Mouse (Mus musculus) neural tube, embryonic 11.5 days (tissue): ENCODE data around the gene Camta1. TPM values are rescaled to one million over a fixed set of nuclear protein-coding genes. Genes with fewer than 3 reads are reported as not detected.

ENCODE experiments used
- ATAC-seq: fragments of 200-750 bp; cut with Nextera tagmentation; 2 replicates; pipeline ENCODE4 v1.8.0; 2017; ENCODE audit warnings: moderate number of reproducible peaks, mild to moderate bottlenecking, moderate TSS enrichment, moderate library complexity; ENCODE audit not compliant: insufficient read depth, low FRiP score, low TSS enrichment
- DNase-seq: peaks from one replicate; pipeline ENCODE4 v3.0.0-alpha.2; 2015; ENCODE audit warnings: low spot score
- H3K27ac ChIP-seq: fragments of 300-500 bp; sonication (generic); 2 replicates; pipeline ENCODE4 v1.5.1; 2014; ENCODE audit warnings: low read depth, mild to moderate bottlenecking, low read length
- H3K27me3 ChIP-seq: fragments of 300-500 bp; sonication (generic); 2 replicates; pipeline ENCODE4 v1.6.1; 2014; ENCODE audit warnings: mild to moderate bottlenecking, low read length, mixed read lengths; ENCODE audit not compliant: control insufficient read depth, insufficient read depth
- H3K36me3 ChIP-seq: fragments of 300-500 bp; sonication (generic); 2 replicates; pipeline ENCODE4 v1.6.1; 2014; ENCODE audit warnings: mild to moderate bottlenecking, low read length, moderate library complexity, mixed read lengths; ENCODE audit not compliant: control insufficient read depth, insufficient read depth
- H3K4me1 ChIP-seq: fragments of 300-500 bp; sonication (generic); 2 replicates; pipeline ENCODE4 v1.6.1; 2014; ENCODE audit warnings: low read length, mixed read lengths; ENCODE audit not compliant: control insufficient read depth, insufficient read depth
- H3K4me2 ChIP-seq: fragments of 300-500 bp; sonication (generic); 2 replicates; pipeline ENCODE4 v1.6.1; 2014; ENCODE audit warnings: low read depth, mild to moderate bottlenecking, moderate library complexity
- H3K4me3 ChIP-seq: fragments of 300-500 bp; sonication (generic); 2 replicates; pipeline ENCODE4 v1.5.1; 2014; ENCODE audit warnings: low read depth, low read length
- H3K9ac ChIP-seq: fragments of 300-500 bp; sonication (generic); 2 replicates; pipeline ENCODE4 v1.6.1; 2014; ENCODE audit warnings: mild to moderate bottlenecking, low read length
- H3K9me3 ChIP-seq: fragments of 300-500 bp; sonication (generic); 2 replicates; pipeline ENCODE4 v1.6.1; 2016; ENCODE audit warnings: low read length; ENCODE audit not compliant: control insufficient read depth
- WGBS: fragments of 180-500 bp; shearing (Covaris S2); extraction: QIAGEN DNeasy Blood & Tissue Kit; methylation state at CpG from one replicate; pipeline ENCODE4 v1.1.7; 2014; 5-methylcytosine and 5-hydroxymethylcytosine counted together
- polyA plus RNA-seq: library from polyadenylated mRNA; unstranded; fragments of >200 nt; fragmentation: Nextera tagmentation; extraction: Ambion mirVana; gene quantifications from 2 replicates; pipeline ENCODE4 v1.2.1, GENCODE M21; 2014

Camta1 gene
- polyA plus RNA-seq, 1 experiment from 2014 or later: 131 TPM

DNA sequence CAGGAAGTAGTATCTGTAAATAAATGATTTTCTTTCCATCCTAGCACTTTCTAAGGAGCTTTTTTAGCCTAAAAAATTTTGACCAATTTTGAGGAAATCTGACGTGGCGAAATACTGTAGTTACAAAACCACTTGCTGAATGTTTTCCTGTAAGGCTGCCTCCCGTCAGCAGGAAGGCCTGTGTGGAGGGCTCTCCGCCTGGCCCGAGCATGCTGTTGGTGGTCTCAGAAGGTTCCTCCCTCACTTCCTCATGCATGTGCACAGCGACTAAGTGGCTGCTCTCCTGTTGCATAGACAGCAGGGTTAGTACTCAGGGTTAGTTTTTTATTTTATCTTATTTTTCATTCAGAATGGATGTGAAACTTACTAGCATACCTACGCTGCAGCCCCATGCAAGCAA, 790.7 kb downstream of the Camta1 start:
- ATAC-seq (no peak), DNase-seq (no peak)
- Histone ChIP-seq H3K4me3 (no peak overlapping the region), H3K9ac (no peak overlapping the region), H3K27me3 (no peaks in the 10 kb centered on the region), H3K9me3 (no peaks in the 10 kb centered on the region), H3K27ac (no peak overlapping the region), H3K4me1 (no peaks in the 10 kb centered on the region), H3K36me3 (peaks cover 4% of the 10 kb centered on the region), H3K4me2 (no peak overlapping the region)
- WGBS: 88% methylated on average over 7 of the region's 7 CpGs

DNA sequence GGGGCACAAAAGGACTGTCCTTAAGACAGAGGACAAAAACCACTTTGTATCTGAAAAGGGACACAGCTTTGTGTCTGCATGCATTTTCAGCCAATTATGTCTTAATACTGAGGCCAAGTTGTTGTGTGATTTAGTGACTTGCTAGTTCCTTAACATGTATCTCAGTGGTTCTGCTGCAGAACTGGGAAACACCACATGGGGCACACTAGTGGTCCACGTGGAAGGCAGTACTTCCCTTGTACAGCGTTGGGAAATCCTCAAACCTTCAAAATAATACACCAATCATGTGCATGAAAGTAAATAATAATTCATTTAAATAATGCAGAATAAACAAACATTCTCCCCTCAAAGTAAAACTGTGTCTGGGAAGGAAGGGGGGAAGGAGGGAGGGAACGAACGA, 792.9 kb downstream of the Camta1 start:
- H3K36me3 ChIP-seq: no peaks in the 10 kb centered on the region; the same call in 1 of the 2 replicates

DNA sequence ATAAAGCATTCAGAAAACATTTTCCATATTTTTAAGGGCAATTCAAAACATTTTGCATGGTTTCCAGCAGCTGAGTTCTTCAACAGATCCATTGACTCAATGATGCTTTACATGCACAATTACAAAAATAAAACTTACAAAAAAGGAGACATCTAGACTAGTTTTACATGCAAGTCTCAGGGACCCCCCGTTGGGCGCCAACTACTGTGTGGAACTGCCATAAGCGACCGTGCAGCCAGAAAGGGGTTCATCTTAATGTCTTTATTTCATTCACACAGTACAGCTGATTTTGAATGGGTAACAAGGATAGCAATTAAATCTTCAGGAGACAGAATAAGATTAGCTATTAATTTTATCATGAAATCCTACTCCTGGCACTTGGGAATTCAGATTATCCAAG, 802.1 kb downstream of the Camta1 start:
- 94% methylated on average over 4 of the region's 4 CpGs for WGBS
- DNase-seq: no peak
- H3K27ac ChIP-seq: no peak overlapping the region

More for the DNA sequence above, 792.9 kb downstream of the Camta1 start:
- DNase-seq (no peak), ATAC-seq (no peak)
- 81% methylated on average over 4 of the region's 4 CpGs for WGBS
- H3K9me3 ChIP-seq: no peaks in the 10 kb centered on the region
- H3K9ac ChIP-seq: no peak overlapping the region
- no peak overlapping the region for H3K27ac ChIP-seq
- H3K4me3 ChIP-seq: no peak overlapping the region
- H3K27me3 ChIP-seq: no peaks in the 10 kb centered on the region
- H3K4me1 ChIP-seq: no peaks in the 10 kb centered on the region
- H3K4me2 ChIP-seq: no peak overlapping the region

DNA sequence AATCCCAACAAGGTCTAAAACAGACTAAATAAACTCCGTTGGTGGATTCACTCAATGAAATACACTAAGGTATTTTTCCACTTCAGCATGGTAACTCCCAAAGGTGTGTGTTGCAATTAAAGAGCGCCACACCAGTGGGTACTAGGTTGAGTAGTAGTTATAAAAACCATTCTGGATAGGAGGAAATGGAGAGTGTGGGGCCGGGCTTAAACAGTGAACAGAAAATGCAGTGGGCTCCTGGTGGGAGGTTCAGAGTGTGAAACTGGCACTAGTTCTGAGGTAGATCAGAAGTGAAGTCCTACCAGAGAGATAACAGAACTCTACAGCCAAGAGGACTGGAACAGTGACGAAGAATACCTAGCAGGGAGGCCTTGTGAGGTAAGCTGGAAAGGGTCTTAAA, 803.0 kb downstream of the Camta1 start:
- H3K9ac ChIP-seq: no peak overlapping the region; the same call in 1 of the 2 replicates
- H3K36me3 ChIP-seq: no peaks in the 10 kb centered on the region; the same call in 1 of the 2 replicates
- H3K4me1 ChIP-seq: peaks cover 5% of the 10 kb centered on the region; the same call in 1 of the 2 replicates
- H3K9me3 ChIP-seq: no peaks in the 10 kb centered on the region
- no peak overlapping the region for H3K27ac ChIP-seq
- peak overlapping the region; percentile 53 for H3K4me2 ChIP-seq
- no peak for DNase-seq
- WGBS: 81% methylated on average over 4 of the region's 4 CpGs
- no peak for ATAC-seq
- H3K4me3 ChIP-seq: no peak overlapping the region
- no peaks in the 10 kb centered on the region for H3K27me3 ChIP-seq

More for the DNA sequence above, 802.1 kb downstream of the Camta1 start:
- Histone ChIP-seq H3K9ac (no peak overlapping the region), H3K4me1 (peaks cover 5% of the 10 kb centered on the region; the same call in 1 of the 2 replicates), H3K9me3 (no peaks in the 10 kb centered on the region), H3K36me3 (no peaks in the 10 kb centered on the region), H3K4me2 (no peak overlapping the region), H3K4me3 (no peak overlapping the region), H3K27me3 (no peaks in the 10 kb centered on the region)
- no peak for ATAC-seq

DNA sequence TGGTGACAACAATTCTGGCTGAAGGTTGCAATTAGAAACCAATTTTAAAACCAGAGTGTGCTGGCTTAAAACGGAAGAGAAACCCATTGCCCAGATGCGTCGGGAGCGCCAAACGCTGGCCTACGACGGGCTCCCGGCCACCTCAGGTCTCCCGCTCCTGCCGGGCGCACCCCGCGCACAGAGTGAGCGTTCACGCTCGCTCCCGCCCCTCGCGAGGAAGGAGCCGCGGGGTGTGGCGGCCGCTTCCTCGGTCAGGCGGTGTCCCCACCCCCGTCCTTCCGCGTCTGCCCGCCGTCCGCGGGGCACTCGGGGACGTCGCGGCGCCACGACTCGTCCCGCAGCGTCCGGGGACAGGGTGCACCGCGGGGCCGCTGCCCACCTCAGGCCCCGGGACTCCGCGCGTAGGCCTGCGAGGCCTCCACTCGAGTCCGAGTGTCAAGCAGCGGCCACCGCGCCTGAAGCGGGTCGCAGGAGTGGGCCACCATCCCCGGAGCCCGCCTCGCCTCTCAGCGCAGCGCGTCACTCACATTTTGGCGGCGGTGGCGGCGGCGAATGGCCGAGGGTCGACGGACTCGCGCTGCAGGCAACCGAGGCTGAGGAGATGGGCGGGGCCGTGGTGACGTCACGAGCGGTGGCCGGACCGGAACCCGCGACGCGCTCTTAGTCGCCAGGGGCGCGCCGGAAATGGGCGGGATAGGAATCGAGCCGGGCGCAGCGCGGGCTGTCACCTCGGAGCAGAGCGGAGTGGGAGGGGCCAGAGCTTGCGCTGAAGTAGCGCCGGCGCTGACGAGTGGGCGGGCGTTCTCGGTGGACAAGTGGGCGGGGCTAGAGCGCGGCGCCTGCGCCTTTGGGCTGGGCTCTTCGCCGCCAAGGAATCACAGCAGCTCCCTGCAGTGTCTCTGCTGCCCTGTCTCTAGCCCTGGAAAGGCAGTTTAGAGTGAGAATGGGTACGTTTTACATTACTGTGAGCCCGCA, 804.0 kb downstream of the Camta1 start, which contains the start of gene Vamp3:
TSS of gene Vamp3 (minus strand) at position 617 of the 975 bp plus-strand sequence.
- peak within 1 kb of the TSS; percentile 77 for H3K4me2 ChIP-seq
- under 1% methylated on average over 110 of the region's 114 CpGs for WGBS
- peak within 1 kb of the TSS; percentile 92 for H3K27ac ChIP-seq
- ATAC-seq (peak; percentile 98), DNase-seq (peak; percentile 100)
- H3K4me3 ChIP-seq: peak within 1 kb of the TSS; percentile 93
- H3K27me3 ChIP-seq: no peaks in the 10 kb centered on the region
- peaks cover 5% of the 10 kb centered on the region; the same call in 1 of the 2 replicates for H3K4me1 ChIP-seq
- no peaks in the 10 kb centered on the region; the same call in 1 of the 2 replicates for H3K36me3 ChIP-seq
- no peaks in the 10 kb centered on the region for H3K9me3 ChIP-seq
- peak within 1 kb of the TSS; percentile 87 for H3K9ac ChIP-seq

DNA sequence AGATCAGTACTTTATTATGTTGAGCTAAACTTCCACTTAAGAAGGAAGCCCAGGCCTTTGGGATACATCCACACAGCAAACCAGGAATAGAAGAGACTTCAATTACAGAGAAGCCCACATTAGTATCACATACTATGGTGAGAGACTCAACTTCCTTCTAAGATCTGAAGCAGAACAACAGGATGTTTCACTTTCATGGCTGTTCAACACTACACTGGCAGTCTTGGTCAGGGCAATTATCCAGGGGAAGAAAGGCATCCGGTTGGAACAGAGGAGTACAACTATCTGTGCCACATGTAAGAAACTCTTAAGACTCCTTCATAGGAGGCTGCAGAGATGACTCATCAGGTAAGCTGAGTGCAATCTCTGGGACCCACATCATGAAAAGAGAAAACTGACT, 810.5 kb downstream of the Camta1 start:
- no peaks in the 10 kb centered on the region for H3K9me3 ChIP-seq
- H3K4me1 ChIP-seq: no peaks in the 10 kb centered on the region
- no peaks in the 10 kb centered on the region for H3K27me3 ChIP-seq
- no peak overlapping the region for H3K4me2 ChIP-seq
- WGBS: 86% methylated on average over 1 of the region's 1 CpGs
- no peak overlapping the region for H3K9ac ChIP-seq
- ATAC-seq (no peak), DNase-seq (no peak)
- no peak overlapping the region for H3K27ac ChIP-seq
- no peak overlapping the region for H3K4me3 ChIP-seq
- no peaks in the 10 kb centered on the region; the same call in none of the 2 replicates for H3K36me3 ChIP-seq

DNA sequence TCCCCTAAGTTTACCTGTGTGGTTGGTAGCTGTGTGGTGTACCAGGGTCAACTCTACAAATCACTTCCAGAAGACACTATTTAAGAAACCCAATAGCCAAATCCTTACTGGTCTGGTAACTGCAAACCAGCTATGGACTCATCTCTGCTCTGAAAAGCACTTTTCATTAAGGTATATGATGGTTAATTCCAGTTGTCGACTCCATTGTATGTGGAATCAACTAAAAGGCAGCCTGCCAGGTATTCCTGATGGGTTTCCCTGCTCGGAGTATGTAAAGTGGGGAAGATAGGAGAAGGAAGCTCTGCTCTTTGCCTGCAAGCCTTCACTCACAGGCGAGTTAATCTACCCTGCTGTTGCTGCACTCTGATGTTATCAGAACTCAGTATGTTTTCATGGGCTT, 815.2 kb downstream of the Camta1 start:
- H3K4me2 ChIP-seq: no peak overlapping the region
- no peak overlapping the region for H3K27ac ChIP-seq
- WGBS: 89% methylated on average over 3 of the region's 3 CpGs
- H3K27me3 ChIP-seq: no peaks in the 10 kb centered on the region
- no peaks in the 10 kb centered on the region for H3K9me3 ChIP-seq
- H3K4me1 ChIP-seq: peaks cover 13% of the 10 kb centered on the region
- no peak for DNase-seq
- H3K9ac ChIP-seq: no peak overlapping the region
- ATAC-seq: no peak
- H3K36me3 ChIP-seq: no peaks in the 10 kb centered on the region; the same call in 1 of the 2 replicates
- no peak overlapping the region for H3K4me3 ChIP-seq

DNA sequence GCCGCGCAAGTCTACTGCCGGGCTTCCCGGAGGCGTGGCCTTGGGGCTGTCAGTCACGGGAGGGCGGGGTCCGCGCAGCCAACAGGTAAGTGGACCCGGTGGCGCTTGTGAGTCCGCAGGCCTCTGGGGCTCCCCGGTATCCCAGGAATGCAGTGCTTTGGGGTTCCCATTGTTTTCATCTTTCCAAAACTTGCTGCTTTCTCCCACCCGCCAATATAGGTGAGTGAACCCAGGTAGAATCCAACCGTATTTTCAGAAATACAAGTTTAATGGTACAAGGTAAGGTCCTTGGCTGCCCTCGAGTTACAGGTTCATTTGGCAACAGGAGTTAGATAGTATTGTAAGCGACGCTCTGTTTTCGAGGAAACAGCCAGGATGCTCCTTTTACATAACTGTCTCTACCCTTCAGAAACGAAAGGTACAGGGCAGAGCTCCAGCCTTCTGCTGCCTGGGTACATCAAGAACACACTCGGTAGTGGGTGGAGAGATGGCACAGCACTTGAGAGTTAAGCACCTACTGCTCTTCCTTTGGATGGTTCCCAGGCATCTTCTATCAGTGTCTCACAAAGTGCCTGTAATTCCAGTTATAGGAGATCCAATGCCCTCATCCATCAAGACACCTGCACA, 816.6 kb downstream of the Camta1 start:
- 5% methylated on average over 21 of the region's 21 CpGs for WGBS
- ATAC-seq: no peak; the same call in 1 of the 2 replicates
- DNase-seq: no peak
- Histone ChIP-seq H3K36me3 (no peaks in the 10 kb centered on the region; the same call in 1 of the 2 replicates), H3K9ac (peak overlapping the region; percentile 24), H3K4me2 (peak overlapping the region; percentile 94), H3K27me3 (no peaks in the 10 kb centered on the region), H3K9me3 (no peaks in the 10 kb centered on the region), H3K4me1 (peaks cover 13% of the 10 kb centered on the region), H3K4me3 (peak overlapping the region; percentile 47), H3K27ac (no peak overlapping the region)
